Mouse (Mus musculus) embryonic facial prominence, embryonic 10.5 days (tissue): ENCODE data around the gene Dcp1a. TPM values are rescaled to one million over a fixed set of nuclear protein-coding genes. Genes with fewer than 3 reads are reported as not detected.
"Not testable (repeated sequence)": the region's sequence is repeated elsewhere in the genome, so short reads cannot be mapped to it uniquely, and the experiment has no call there.

Source experiments
- DNase-seq: peaks from one replicate; pipeline ENCODE4 v3.0.0-alpha.2; 2017; ENCODE audit warnings: low spot score
- H3K27ac ChIP-seq: fragments of 300-500 bp; sonication (generic); replicated peaks from 2 replicates; pipeline ENCODE4 v1.5.1; 2016; ENCODE audit warnings: mild to moderate bottlenecking
- H3K27me3 ChIP-seq: fragments of 300-500 bp; sonication (generic); replicated peaks from 2 replicates; pipeline ENCODE4 v1.6.1; 2016; ENCODE audit warnings: low read depth, mild to moderate bottlenecking; ENCODE audit not compliant: poor library complexity, severe bottlenecking
- H3K36me3 ChIP-seq: fragments of 300-500 bp; sonication (generic); replicated peaks from 2 replicates; pipeline ENCODE4 v1.6.1; 2016; ENCODE audit warnings: mild to moderate bottlenecking, moderate library complexity
- H3K4me1 ChIP-seq: fragments of 300-500 bp; sonication (generic); 2 replicates; pipeline ENCODE4 v1.6.1; 2016
- H3K4me3 ChIP-seq: fragments of 300-500 bp; sonication (generic); 2 replicates; pipeline ENCODE4 v1.5.1; 2016; ENCODE audit warnings: mild to moderate bottlenecking, moderate library complexity
- H3K9me3 ChIP-seq: fragments of 300-500 bp; sonication (generic); 2 replicates; pipeline ENCODE4 v1.6.1; 2016; ENCODE audit warnings: mild to moderate bottlenecking
- WGBS: fragments of 180-500 bp; shearing (Covaris S2); methylation state at CpG from one replicate; pipeline ENCODE4 v1.1.7; 2016; 5-methylcytosine and 5-hydroxymethylcytosine counted together
- polyA plus RNA-seq: library from polyadenylated mRNA; unstranded; fragments of >200 nt; fragmentation: Nextera tagmentation; extraction: Ambion mirVana; gene quantifications from 2 replicates; pipeline ENCODE4 v1.2.1, GENCODE M21; 2016

Gene Dcp1a
- polyA plus RNA-seq, 1 experiment from 2014 or later: 39.6 TPM

- Histone ChIP-seq H3K9me3 (no peaks in the 10 kb centered on the region), H3K4me3 (no peak overlapping the region), H3K4me1 (no peaks in the 10 kb centered on the region), H3K27me3 (no peaks in the 10 kb centered on the region), H3K27ac (no peak overlapping the region), H3K36me3 (peaks cover 58% of the 10 kb centered on the region)
- WGBS: 83% methylated on average over 5 of the region's 5 CpGs
- DNase-seq: no peak
Observed at GRCm38 (mm10) chr14:30528961-30529360, 49.6 kb downstream of the Dcp1a start.

- no peak overlapping the region for H3K4me3 ChIP-seq
- H3K4me1 ChIP-seq: no peaks in the 10 kb centered on the region
- H3K27me3 ChIP-seq: no peaks in the 10 kb centered on the region
- no peaks in the 10 kb centered on the region for H3K9me3 ChIP-seq
- 94% methylated on average over 12 of the region's 12 CpGs for WGBS
- peaks cover 53% of the 10 kb centered on the region for H3K36me3 ChIP-seq
- no peak overlapping the region for H3K27ac ChIP-seq
- no peak for DNase-seq
Observed at GRCm38 (mm10) chr14:30529454-30529853, 50.1 kb downstream of the Dcp1a start.

- Histone ChIP-seq H3K27me3 (no peaks in the 10 kb centered on the region), H3K36me3 (peaks cover 40% of the 10 kb centered on the region), H3K4me1 (no peaks in the 10 kb centered on the region), H3K9me3 (no peaks in the 10 kb centered on the region), H3K4me3 (no peak overlapping the region), H3K27ac (no peak overlapping the region)
- 82% methylated on average over 8 of the region's 8 CpGs for WGBS
- no peak for DNase-seq
Observed at GRCm38 (mm10) chr14:30530726-30531269, 51.5 kb downstream of the Dcp1a start.

- 88% methylated on average over 5 of the region's 5 CpGs for WGBS
- peaks cover 33% of the 10 kb centered on the region for H3K36me3 ChIP-seq
- H3K27ac ChIP-seq: no peak overlapping the region
- no peak overlapping the region for H3K4me3 ChIP-seq
- no peaks in the 10 kb centered on the region for H3K4me1 ChIP-seq
- DNase-seq: no peak
- no peaks in the 10 kb centered on the region for H3K27me3 ChIP-seq
- no peaks in the 10 kb centered on the region for H3K9me3 ChIP-seq
Observed at GRCm38 (mm10) chr14:30531431-30531830, 52.1 kb downstream of the Dcp1a start.

- Histone ChIP-seq H3K4me3 (no peak overlapping the region), H3K4me1 (no peaks in the 10 kb centered on the region), H3K9me3 (no peaks in the 10 kb centered on the region), H3K27me3 (no peaks in the 10 kb centered on the region), H3K27ac (no peak overlapping the region), H3K36me3 (peaks cover 29% of the 10 kb centered on the region)
- DNase-seq: no peak
- 92% methylated on average over 6 of the region's 6 CpGs for WGBS
Observed at GRCm38 (mm10) chr14:30531896-30532295, 52.6 kb downstream of the Dcp1a start.

- Histone ChIP-seq H3K4me3 (no peak overlapping the region), H3K27me3 (no peaks in the 10 kb centered on the region), H3K27ac (no peak overlapping the region), H3K36me3 (peaks cover 11% of the 10 kb centered on the region), H3K9me3 (no peaks in the 10 kb centered on the region), H3K4me1 (no peaks in the 10 kb centered on the region)
- DNase-seq: no peak
- 90% methylated on average over 6 of the region's 6 CpGs for WGBS
Observed at GRCm38 (mm10) chr14:30533780-30534450, 54.6 kb downstream of the Dcp1a start.

- no peaks in the 10 kb centered on the region for H3K9me3 ChIP-seq
- H3K36me3 ChIP-seq: no peaks in the 10 kb centered on the region
- DNase-seq: no peak
- no peak overlapping the region for H3K27ac ChIP-seq
- no peaks in the 10 kb centered on the region for H3K27me3 ChIP-seq
- H3K4me3 ChIP-seq: no peak overlapping the region
- WGBS: 57% methylated on average over 10 of the region's 10 CpGs
- H3K4me1 ChIP-seq: peaks cover 10% of the 10 kb centered on the region
Observed at GRCm38 (mm10) chr14:30541541-30541940, 62.2 kb downstream of the Dcp1a start.

- H3K4me3 ChIP-seq, DNase-seq, H3K36me3 ChIP-seq, H3K27me3 ChIP-seq, H3K27ac ChIP-seq, H3K9me3 ChIP-seq: not testable (repeated sequence)
- peaks cover 18% of the 10 kb centered on the region for H3K4me1 ChIP-seq
- WGBS: 83% methylated on average over 5 of the region's 5 CpGs
Observed at GRCm38 (mm10) chr14:30543331-30543730, 64.0 kb downstream of the Dcp1a start.

GRCm38 (mm10) chr14:30548131-30548720, 68.9 kb downstream of the Dcp1a start, which contains the start of gene Tkt:
Gene Tkt, plus strand, starts transcription at chr14:30548359.
- H3K4me1 ChIP-seq: peaks cover 46% of the 10 kb centered on the region
- peak within 1 kb of the TSS; percentile 97 for H3K27ac ChIP-seq
- no peaks in the 10 kb centered on the region for H3K9me3 ChIP-seq
- no peaks in the 10 kb centered on the region for H3K27me3 ChIP-seq
- DNase-seq: peak; percentile 51
- H3K4me3 ChIP-seq: peak within 1 kb of the TSS; percentile 91
- peaks cover 13% of the 10 kb centered on the region for H3K36me3 ChIP-seq
- WGBS: 22% methylated on average over 8 of the region's 8 CpGs

GRCm38 (mm10) chr14:30548965-30549776, 69.8 kb downstream of the Dcp1a start:
- 0% methylated on average over 69 of the region's 69 CpGs for WGBS
- Histone ChIP-seq H3K9me3 (no peaks in the 10 kb centered on the region), H3K4me1 (peaks cover 42% of the 10 kb centered on the region)

GRCm38 (mm10) chr14:30549777-30550149, 70.4 kb downstream of the Dcp1a start:
- H3K36me3 ChIP-seq: peaks cover 28% of the 10 kb centered on the region
- H3K27me3 ChIP-seq: no peaks in the 10 kb centered on the region
- no peak for DNase-seq
- H3K4me3 ChIP-seq: peak overlapping the region; percentile 91
- peaks cover 40% of the 10 kb centered on the region for H3K4me1 ChIP-seq
- no peaks in the 10 kb centered on the region for H3K9me3 ChIP-seq
- H3K27ac ChIP-seq: peak overlapping the region; percentile 97
- under 1% methylated on average over 10 of the region's 10 CpGs for WGBS

More at GRCm38 (mm10) chr14:30548965-30549776, 69.8 kb downstream of the Dcp1a start:
- Histone ChIP-seq H3K27ac (peak overlapping the region; percentile 97), H3K27me3 (no peaks in the 10 kb centered on the region), H3K36me3 (peaks cover 22% of the 10 kb centered on the region), H3K4me3 (peak overlapping the region; percentile 91)
- peak; percentile 97 for DNase-seq

GRCm38 (mm10) chr14:30550232-30551070, 71.1 kb downstream of the Dcp1a start:
- Histone ChIP-seq H3K27me3 (no peaks in the 10 kb centered on the region), H3K36me3 (peaks cover 35% of the 10 kb centered on the region), H3K4me1 (peaks cover 40% of the 10 kb centered on the region), H3K27ac (peak overlapping the region; percentile 97), H3K9me3 (no peaks in the 10 kb centered on the region), H3K4me3 (peak overlapping the region; percentile 91)
- DNase-seq: no peak
- 40% methylated on average over 8 of the region's 8 CpGs for WGBS
